Mouse (Mus musculus) splenic B cell, adult 2 months (primary cell): Measurements from ENCODE around the gene Pnpo.

Experiments
- DNase-seq: peaks from one replicate; pipeline ENCODE4 v3.0.0-alpha.2; 2011; ENCODE audit warnings: low read depth, low spot score
- H3K27me3 ChIP-seq: 2 replicates; pipeline ENCODE4 v1.6.1; 2012; ENCODE audit warnings: mild to moderate bottlenecking, low read length, moderate library complexity, mixed read lengths; ENCODE audit not compliant: control insufficient read depth, poor library complexity, insufficient read depth, severe bottlenecking
- H3K36me3 ChIP-seq: 2 replicates; pipeline ENCODE4 v1.6.1; 2012; ENCODE audit warnings: mild to moderate bottlenecking, low read length, moderate library complexity, mixed read lengths; ENCODE audit not compliant: control insufficient read depth, poor library complexity, insufficient read depth, severe bottlenecking

The Pnpo gene

GRCm38 (mm10) chr11:96976911-96977591, 33.3 kb upstream of the Pnpo start:
- H3K36me3 ChIP-seq = no peaks in the 10 kb centered on the region
- no peaks in the 10 kb centered on the region for H3K27me3 ChIP-seq
- peak; percentile 90 for DNase-seq

- Histone ChIP-seq H3K27me3 (no peaks in the 10 kb centered on the region), H3K36me3 (no peaks in the 10 kb centered on the region)
- no peak for DNase-seq
Measured at GRCm38 (mm10) chr11:96976379-96976687, 32.5 kb upstream of the Pnpo start.

- Histone ChIP-seq H3K27me3 (no peaks in the 10 kb centered on the region), H3K36me3 (no peaks in the 10 kb centered on the region)
- no peak for DNase-seq
Measured at GRCm38 (mm10) chr11:96975511-96976378, 32.0 kb upstream of the Pnpo start.

GRCm38 (mm10) chr11:96974813-96975212, 31.0 kb upstream of the Pnpo start:
- DNase-seq = no peak
- Histone ChIP-seq H3K36me3 (no peaks in the 10 kb centered on the region), H3K27me3 (no peaks in the 10 kb centered on the region)

- Histone ChIP-seq H3K36me3 (no peaks in the 10 kb centered on the region), H3K27me3 (no peaks in the 10 kb centered on the region)
- DNase-seq = no peak
Measured at GRCm38 (mm10) chr11:96973426-96973964, 29.7 kb upstream of the Pnpo start.

GRCm38 (mm10) chr11:96972906-96973305, 29.1 kb upstream of the Pnpo start:
- no peaks in the 10 kb centered on the region for H3K36me3 ChIP-seq

GRCm38 (mm10) chr11:96970341-96970740, 26.6 kb upstream of the Pnpo start:
- no peak for DNase-seq
- Histone ChIP-seq H3K36me3 (no peaks in the 10 kb centered on the region), H3K27me3 (no peaks in the 10 kb centered on the region)

More at GRCm38 (mm10) chr11:96972906-96973305, 29.1 kb upstream of the Pnpo start:
- H3K27me3 ChIP-seq = no peaks in the 10 kb centered on the region
- no peak for DNase-seq

- no peak for DNase-seq
- H3K36me3 ChIP-seq = no peaks in the 10 kb centered on the region
- no peaks in the 10 kb centered on the region for H3K27me3 ChIP-seq
Measured at GRCm38 (mm10) chr11:96969746-96970145, 26.0 kb upstream of the Pnpo start.

- no peaks in the 10 kb centered on the region for H3K36me3 ChIP-seq
- H3K27me3 ChIP-seq = no peaks in the 10 kb centered on the region
- DNase-seq = no peak
Measured at GRCm38 (mm10) chr11:96969280-96969722, 25.5 kb upstream of the Pnpo start.

- Histone ChIP-seq H3K27me3 (no peaks in the 10 kb centered on the region), H3K36me3 (no peaks in the 10 kb centered on the region)
- DNase-seq = no peak
Measured at GRCm38 (mm10) chr11:96968476-96968875, 24.7 kb upstream of the Pnpo start.

GRCm38 (mm10) chr11:96967544-96968269, 23.9 kb upstream of the Pnpo start:
- Histone ChIP-seq H3K27me3 (no peaks in the 10 kb centered on the region), H3K36me3 (no peaks in the 10 kb centered on the region)
- DNase-seq = peak; percentile 40

- Histone ChIP-seq H3K36me3 (peaks cover 1% of the 10 kb centered on the region; the same call in 1 of the 2 replicates), H3K27me3 (no peaks in the 10 kb centered on the region)
- peak; percentile 60 for DNase-seq
Measured at GRCm38 (mm10) chr11:96966914-96967543, 23.2 kb upstream of the Pnpo start.

- Histone ChIP-seq H3K27me3 (no peaks in the 10 kb centered on the region), H3K36me3 (peaks cover 5% of the 10 kb centered on the region)
- no peak for DNase-seq
Measured at GRCm38 (mm10) chr11:96966172-96966571, 22.4 kb upstream of the Pnpo start.

GRCm38 (mm10) chr11:96963580-96963979, 19.8 kb upstream of the Pnpo start:
- peaks cover 12% of the 10 kb centered on the region for H3K36me3 ChIP-seq
- H3K27me3 ChIP-seq = no peaks in the 10 kb centered on the region
- peak; percentile 85 for DNase-seq
